Mouse (Mus musculus) adrenal gland, postnatal 25 days (tissue): ENCODE measurements around the gene Gm10668. TPM values are rescaled to one million over a fixed set of nuclear protein-coding genes. Genes with fewer than 3 reads are reported as not detected.
"Not testable (repeated sequence)": the region's sequence is repeated elsewhere in the genome, so short reads cannot be mapped to it uniquely, and the experiment has no call there.

Experiments used
- DNase-seq: peaks from one replicate; pipeline ENCODE4 v3.0.0; 2021; ENCODE audit warnings: mixed read lengths
- long read RNA-seq: library from polyadenylated mRNA; stranded (forward); transcript quantifications from one replicate; pipeline ENCODE4 v2.0.0, GENCODE M21; 2021
- total RNA-seq: library from RNA; stranded (reverse); gene quantifications from 2 replicates; pipeline ENCODE4 v1.2.3, GENCODE M21; 2021

The Gm10668 gene
- total RNA-seq, result not detected in 2 replicates
- long read RNA-seq, result 0 reads

GRCm38 (mm10) chr7:20730524-20730923 is at the start of gene Gm10668:
Gm10668 (minus strand) TSS chr7:20730624.
- DNase-seq, result not testable (repeated sequence)

- not testable (repeated sequence) for DNase-seq
Observed at GRCm38 (mm10) chr7:20770885-20771284, 40.5 kb upstream of the Gm10668 start, which contains the start of gene Vmn1r112. Vmn1r112 (plus strand) TSS chr7:20771185.

- not testable (repeated sequence) for DNase-seq
Observed at GRCm38 (mm10) chr7:20703116-20703515, 27.3 kb downstream of the Gm10668 start, which contains the start of gene Vmn1r111. Vmn1r111 (minus strand) TSS chr7:20703216.

Other genes with a start within 250 kb of the Gm10668 start
- gene Vmn1r103, start 220.1 kb downstream of the Gm10668 start, total RNA-seq, result not detected in 2 replicates
- not detected in 2 replicates for gene Vmn1r104, start 196.8 kb downstream of the Gm10668 start, total RNA-seq
- gene Gm5726, start 184.9 kb downstream of the Gm10668 start, total RNA-seq, result not detected in 2 replicates
- not detected in 2 replicates for gene Gm4141, start 154.4 kb downstream of the Gm10668 start, total RNA-seq
- gene Gm4513, start 131.6 kb downstream of the Gm10668 start, total RNA-seq, result not detected in 2 replicates
- gene Vmn1r107, start 61.7 kb downstream of the Gm10668 start, total RNA-seq, result not detected in 2 replicates
- gene Vmn1r111, start 27.4 kb downstream of the Gm10668 start, total RNA-seq, result not detected in 2 replicates
- gene Vmn1r112, start 40.6 kb upstream of the Gm10668 start, total RNA-seq, result not detected in 2 replicates
- not detected in 2 replicates for gene Vmn1r113, start 56.7 kb upstream of the Gm10668 start, total RNA-seq
- gene Vmn1r114, start 81.6 kb upstream of the Gm10668 start, total RNA-seq, result not detected in 2 replicates
- gene Vmn1r115, start 114.4 kb upstream of the Gm10668 start, total RNA-seq, result not detected in 2 replicates
- gene Vmn1r116, start 141.6 kb upstream of the Gm10668 start, total RNA-seq, result not detected in 2 replicates
- not detected in 2 replicates for gene Vmn1r117, start 153.5 kb upstream of the Gm10668 start, total RNA-seq
- gene Vmn1r118, start 181.7 kb upstream of the Gm10668 start, total RNA-seq, result not detected in 2 replicates